Mouse (Mus musculus) hindbrain, embryonic 16.5 days (tissue): ENCODE data around the gene Daglb. TPM values are rescaled to one million over a fixed set of nuclear protein-coding genes. Genes with fewer than 3 reads are reported as not detected.

Experiments used
- ATAC-seq: fragments of 200-750 bp; cut with Nextera tagmentation; 2 replicates; pipeline ENCODE4 v1.8.0; 2017; ENCODE audit warnings: moderate TSS enrichment, moderate library complexity
- H3K27ac ChIP-seq: fragments of 300-500 bp; sonication (generic); 2 replicates; pipeline ENCODE4 v1.5.1; 2014; ENCODE audit warnings: low read depth, mild to moderate bottlenecking, control low read depth, low read length, moderate library complexity
- H3K27me3 ChIP-seq: fragments of 300-500 bp; sonication (generic); replicated peaks from 2 replicates; pipeline ENCODE4 v1.6.1; 2014; ENCODE audit warnings: low read length; ENCODE audit not compliant: control insufficient read depth, insufficient read depth
- H3K36me3 ChIP-seq: fragments of 300-500 bp; sonication (generic); 2 replicates; pipeline ENCODE4 v1.6.1; 2014; ENCODE audit warnings: mild to moderate bottlenecking, low read length, moderate library complexity, mixed read lengths; ENCODE audit not compliant: control insufficient read depth, insufficient read depth
- H3K4me1 ChIP-seq: fragments of 300-500 bp; sonication (generic); 2 replicates; pipeline ENCODE4 v1.6.1; 2014; ENCODE audit warnings: low read depth, low read length; ENCODE audit not compliant: control insufficient read depth, insufficient read depth
- H3K4me2 ChIP-seq: fragments of 300-500 bp; sonication (generic); 2 replicates; pipeline ENCODE4 v1.6.1; 2014; ENCODE audit warnings: mild to moderate bottlenecking, low read length, control low read depth, moderate library complexity
- H3K4me3 ChIP-seq: fragments of 300-500 bp; sonication (generic); 2 replicates; pipeline ENCODE4 v1.5.1; 2014; ENCODE audit warnings: mild to moderate bottlenecking, low read length, control low read depth, moderate library complexity
- H3K9ac ChIP-seq: fragments of 300-500 bp; sonication (generic); 2 replicates; pipeline ENCODE4 v1.6.1; 2014; ENCODE audit warnings: low read depth, mild to moderate bottlenecking, control low read depth, low read length, moderate library complexity
- H3K9me3 ChIP-seq: fragments of 300-500 bp; sonication (generic); 2 replicates; pipeline ENCODE4 v1.6.1; 2014; ENCODE audit warnings: mild to moderate bottlenecking, low read length, moderate library complexity; ENCODE audit not compliant: control insufficient read depth
- WGBS: fragments of 180-500 bp; shearing (Covaris S2); extraction: QIAGEN DNeasy Blood & Tissue Kit; methylation state at CpG from one replicate; pipeline ENCODE4 v1.1.7; 2014; 5-methylcytosine and 5-hydroxymethylcytosine counted together
- polyA plus RNA-seq: library from polyadenylated mRNA; unstranded; fragments of >200 nt; fragmentation: Nextera tagmentation; extraction: Ambion mirVana; gene quantifications from 2 replicates; pipeline ENCODE4 v1.2.1, GENCODE M21; 2015

Gene Daglb
- polyA plus RNA-seq, 1 experiment from 2014 or later, result 21.8 TPM

- 97% methylated on average over 6 of the region's 6 CpGs for WGBS
- Histone ChIP-seq H3K27me3 (no peaks in the 10 kb centered on the region), H3K4me2 (no peak overlapping the region), H3K27ac (no peak overlapping the region), H3K4me3 (no peak overlapping the region), H3K36me3 (peaks cover 31% of the 10 kb centered on the region), H3K4me1 (no peaks in the 10 kb centered on the region), H3K9me3 (no peaks in the 10 kb centered on the region), H3K9ac (no peak overlapping the region)
- ATAC-seq, result no peak
These were observed 11.6 kb downstream of the Daglb start for GRCm38 (mm10) chr5:143476013-143476412.

GRCm38 (mm10) chr5:143477901-143478300, 13.5 kb downstream of the Daglb start:
- no peak for ATAC-seq
- H3K27me3 ChIP-seq, result no peaks in the 10 kb centered on the region
- 95% methylated on average over 3 of the region's 3 CpGs for WGBS
- H3K4me1 ChIP-seq, result no peaks in the 10 kb centered on the region
- no peak overlapping the region for H3K4me2 ChIP-seq
- H3K9me3 ChIP-seq, result no peaks in the 10 kb centered on the region
- no peak overlapping the region for H3K4me3 ChIP-seq
- no peak overlapping the region for H3K9ac ChIP-seq
- H3K27ac ChIP-seq, result no peak overlapping the region
- H3K36me3 ChIP-seq, result peaks cover 30% of the 10 kb centered on the region

GRCm38 (mm10) chr5:143484955-143485354, 20.6 kb downstream of the Daglb start:
- peaks cover 9% of the 10 kb centered on the region for H3K36me3 ChIP-seq
- ATAC-seq, result no peak
- no peaks in the 10 kb centered on the region for H3K4me1 ChIP-seq
- no peak overlapping the region for H3K4me2 ChIP-seq
- no peak overlapping the region for H3K4me3 ChIP-seq
- H3K27me3 ChIP-seq, result no peaks in the 10 kb centered on the region
- no peaks in the 10 kb centered on the region for H3K9me3 ChIP-seq
- no peak overlapping the region for H3K27ac ChIP-seq
- 94% methylated on average over 5 of the region's 5 CpGs for WGBS
- H3K9ac ChIP-seq, result no peak overlapping the region

GRCm38 (mm10) chr5:143487193-143487592, 22.8 kb downstream of the Daglb start:
- no peak for ATAC-seq
- WGBS, result 92% methylated on average over 10 of the region's 10 CpGs
- H3K9ac ChIP-seq, result no peak overlapping the region
- H3K4me2 ChIP-seq, result no peak overlapping the region
- no peaks in the 10 kb centered on the region for H3K9me3 ChIP-seq
- H3K4me3 ChIP-seq, result no peak overlapping the region
- H3K4me1 ChIP-seq, result no peaks in the 10 kb centered on the region
- H3K36me3 ChIP-seq, result peaks cover 13% of the 10 kb centered on the region
- no peak overlapping the region for H3K27ac ChIP-seq
- no peaks in the 10 kb centered on the region for H3K27me3 ChIP-seq

- no peaks in the 10 kb centered on the region for H3K27me3 ChIP-seq
- no peak overlapping the region for H3K4me3 ChIP-seq
- H3K9ac ChIP-seq, result no peak overlapping the region
- peaks cover 12% of the 10 kb centered on the region for H3K36me3 ChIP-seq
- H3K9me3 ChIP-seq, result no peaks in the 10 kb centered on the region
- WGBS, result 91% methylated on average over 5 of the region's 5 CpGs
- ATAC-seq, result no peak
- no peak overlapping the region for H3K4me2 ChIP-seq
- H3K4me1 ChIP-seq, result no peaks in the 10 kb centered on the region
- no peak overlapping the region for H3K27ac ChIP-seq
These were observed 23.6 kb downstream of the Daglb start for GRCm38 (mm10) chr5:143487998-143488397.

GRCm38 (mm10) chr5:143489749-143490342, 25.5 kb downstream of the Daglb start:
- Histone ChIP-seq H3K4me1 (no peaks in the 10 kb centered on the region), H3K4me2 (no peak overlapping the region), H3K27ac (no peak overlapping the region), H3K36me3 (peaks cover 20% of the 10 kb centered on the region), H3K9me3 (no peaks in the 10 kb centered on the region), H3K27me3 (no peaks in the 10 kb centered on the region), H3K9ac (no peak overlapping the region), H3K4me3 (no peak overlapping the region)
- WGBS, result 91% methylated on average over 14 of the region's 14 CpGs
- ATAC-seq, result no peak

GRCm38 (mm10) chr5:143491736-143492135, 27.4 kb downstream of the Daglb start:
- H3K9me3 ChIP-seq, result no peaks in the 10 kb centered on the region
- ATAC-seq, result no peak
- no peaks in the 10 kb centered on the region for H3K27me3 ChIP-seq
- H3K9ac ChIP-seq, result no peak overlapping the region
- no peak overlapping the region for H3K27ac ChIP-seq
- peaks cover 23% of the 10 kb centered on the region for H3K36me3 ChIP-seq
- H3K4me3 ChIP-seq, result no peak overlapping the region
- WGBS, result 94% methylated on average over 4 of the region's 4 CpGs
- no peak overlapping the region for H3K4me2 ChIP-seq
- no peaks in the 10 kb centered on the region for H3K4me1 ChIP-seq

- H3K4me2 ChIP-seq, result no peak overlapping the region
- no peaks in the 10 kb centered on the region for H3K27me3 ChIP-seq
- no peak overlapping the region for H3K9ac ChIP-seq
- no peaks in the 10 kb centered on the region for H3K4me1 ChIP-seq
- H3K4me3 ChIP-seq, result no peak overlapping the region
- 92% methylated on average over 10 of the region's 10 CpGs for WGBS
- H3K9me3 ChIP-seq, result no peaks in the 10 kb centered on the region
- no peak overlapping the region for H3K27ac ChIP-seq
- peaks cover 17% of the 10 kb centered on the region for H3K36me3 ChIP-seq
- ATAC-seq, result no peak
These were observed 28.8 kb downstream of the Daglb start for GRCm38 (mm10) chr5:143493163-143493562.

- 92% methylated on average over 6 of the region's 6 CpGs for WGBS
- Histone ChIP-seq H3K9me3 (no peaks in the 10 kb centered on the region), H3K27me3 (no peaks in the 10 kb centered on the region), H3K4me3 (no peak overlapping the region), H3K36me3 (peaks cover 17% of the 10 kb centered on the region), H3K4me1 (no peaks in the 10 kb centered on the region), H3K4me2 (no peak overlapping the region), H3K9ac (no peak overlapping the region), H3K27ac (no peak overlapping the region)
- no peak for ATAC-seq
These were observed 31.3 kb downstream of the Daglb start for GRCm38 (mm10) chr5:143495708-143496107.

- H3K4me1 ChIP-seq, result no peaks in the 10 kb centered on the region
- H3K27ac ChIP-seq, result no peak overlapping the region
- H3K27me3 ChIP-seq, result no peaks in the 10 kb centered on the region
- no peak overlapping the region for H3K9ac ChIP-seq
- no peaks in the 10 kb centered on the region for H3K9me3 ChIP-seq
- no peak overlapping the region for H3K4me3 ChIP-seq
- ATAC-seq, result no peak
- H3K36me3 ChIP-seq, result peaks cover 11% of the 10 kb centered on the region
- H3K4me2 ChIP-seq, result no peak overlapping the region
- WGBS, result 80% methylated on average over 3 of the region's 3 CpGs
These were observed 33.1 kb downstream of the Daglb start for GRCm38 (mm10) chr5:143497451-143497850.
